Mouse (Mus musculus): ENCODE measurements around the gene Hist2h3b.

Gene Hist2h3b

DNA sequence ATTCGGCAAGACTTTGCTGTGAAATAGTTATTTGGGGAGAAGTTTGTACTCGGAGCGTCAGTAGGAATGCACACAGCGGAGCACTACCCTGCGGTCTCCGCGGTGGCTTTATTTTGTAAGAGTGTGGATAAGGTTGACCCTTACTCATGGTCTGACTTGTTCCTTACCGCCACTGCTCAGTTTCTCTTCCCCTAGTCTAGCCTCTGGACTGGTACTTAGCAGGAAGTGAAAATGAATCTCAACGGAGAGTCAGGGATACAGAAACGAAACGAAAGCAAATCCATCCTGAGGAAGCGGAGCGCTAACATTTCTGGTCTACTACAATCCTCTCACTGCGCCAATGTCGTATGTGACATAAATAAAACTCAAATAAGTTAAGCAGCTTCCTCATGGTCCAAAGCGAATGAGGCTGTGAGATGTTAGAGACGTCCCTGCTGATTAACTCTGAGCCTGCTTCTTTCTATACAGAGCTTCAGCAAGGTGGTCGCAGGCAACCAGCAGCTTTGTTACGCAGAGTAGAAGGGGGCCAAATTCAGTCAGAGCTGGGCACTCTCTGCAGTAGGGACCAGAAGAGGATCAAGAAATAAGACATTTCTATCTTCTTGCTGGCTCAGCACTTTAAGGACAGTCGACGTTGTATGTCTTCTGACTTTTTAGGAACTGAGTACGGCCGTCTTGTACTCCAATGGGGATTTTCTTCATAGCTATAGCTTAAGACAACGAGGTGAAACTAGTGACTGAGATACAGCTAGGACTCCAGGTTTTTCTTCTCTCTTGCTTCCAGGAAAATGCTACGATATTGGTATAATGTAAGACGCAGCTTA lies 32.5 kb downstream of the Hist2h3b start:
- DNase-seq, result peak; percentile 96

- DNase-seq, result peak; percentile 58
Measured at GRCm38 (mm10) chr3:96302076-96302475, 33.6 kb downstream of the Hist2h3b start.

GRCm38 (mm10) chr3:96306506-96306905 lies 38.1 kb downstream of the Hist2h3b start:
- peak; percentile 76 for DNase-seq

GRCm38 (mm10) chr3:96309441-96309840 lies 41.0 kb downstream of the Hist2h3b start:
- DNase-seq, result peak; percentile 80

DNA sequence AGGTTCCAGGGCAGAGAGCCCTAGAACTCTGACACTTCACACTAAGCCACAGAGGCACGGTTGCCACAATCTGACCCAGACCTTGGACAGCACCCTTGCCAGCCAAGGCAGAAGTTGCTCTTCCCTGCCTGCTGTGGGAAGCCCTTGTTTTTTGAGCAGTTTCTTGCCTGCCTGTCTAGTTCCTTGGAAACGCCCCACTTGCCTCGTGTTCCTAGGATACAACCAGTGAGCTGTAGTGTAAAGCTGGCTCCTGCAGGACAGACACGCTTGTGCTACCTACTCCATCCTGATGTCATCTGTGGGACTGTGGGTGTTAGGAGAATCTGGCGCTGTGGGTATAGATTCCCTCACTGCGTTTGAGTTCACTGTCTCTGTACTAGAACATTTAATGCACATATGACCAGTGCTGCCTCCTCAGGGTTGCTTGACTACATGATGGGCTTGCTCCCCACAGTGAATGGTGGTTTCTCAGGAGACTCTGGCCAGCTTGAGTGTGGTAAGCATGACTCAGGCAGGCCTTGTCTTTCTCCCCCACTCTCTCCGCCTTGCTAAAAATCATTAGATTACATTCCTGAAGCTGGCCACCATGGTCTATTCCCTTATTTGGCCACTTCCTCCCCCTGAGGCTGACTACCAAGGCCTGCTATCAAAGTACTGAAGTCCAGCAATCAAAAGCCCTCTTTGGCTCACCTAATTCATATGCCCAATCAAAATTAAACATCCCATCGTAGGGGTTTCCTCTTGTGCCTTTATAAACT lies 44.1 kb downstream of the Hist2h3b start:
- DNase-seq, result peak; percentile 64
